Mouse (Mus musculus) thymus, adult 2 months (tissue): ENCODE data around the gene Ccdc167. TPM values are rescaled to one million over a fixed set of nuclear protein-coding genes. Genes with fewer than 3 reads are reported as not detected.

ENCODE experiments used
- DNase-seq: peaks from one replicate; pipeline ENCODE4 v3.0.0; 2021
- H3K27ac ChIP-seq: fragments of 200-500 bp; 2 replicates; pipeline ENCODE4 v1.5.1; 2012; ENCODE audit warnings: low read length, control low read depth; ENCODE audit not compliant: control insufficient read depth, insufficient read depth
- H3K27me3 ChIP-seq: fragments of 200-500 bp; 2 replicates; pipeline ENCODE4 v1.6.1; 2012; ENCODE audit warnings: mild to moderate bottlenecking, low read length, moderate library complexity, mixed read lengths; ENCODE audit not compliant: control insufficient read depth, insufficient read depth
- H3K36me3 ChIP-seq: fragments of 200-500 bp; 2 replicates; pipeline ENCODE4 v1.6.1; 2012; ENCODE audit warnings: mild to moderate bottlenecking, low read length, moderate library complexity; ENCODE audit not compliant: control insufficient read depth, insufficient read depth
- H3K4me1 ChIP-seq: fragments of 200-500 bp; replicated peaks from 2 replicates; pipeline ENCODE4 v1.6.1; 2012; ENCODE audit warnings: low read length; ENCODE audit not compliant: control insufficient read depth, insufficient read depth
- H3K4me3 ChIP-seq: fragments of 200-500 bp; 2 replicates; pipeline ENCODE4 v1.5.1; 2012; ENCODE audit warnings: mild to moderate bottlenecking, low read length, control low read depth, moderate library complexity; ENCODE audit not compliant: control insufficient read depth, insufficient read depth
- CTCF ChIP-seq: fragments of 200-500 bp; IDR thresholded peaks from 2 replicates; pipeline ENCODE4 v1.5.1; 2012; ENCODE audit warnings: mild to moderate bottlenecking, control low read depth, low read length, moderate library complexity, borderline replicate concordance; ENCODE audit not compliant: control insufficient read depth, poor library complexity, insufficient read depth; ENCODE audit errors: extremely low read depth
- POLR2A ChIP-seq: fragments of 200-500 bp; IDR thresholded peaks from 2 replicates; pipeline ENCODE4 v1.6.1; 2012; ENCODE audit warnings: mild to moderate bottlenecking, low read length, control low read depth, moderate library complexity; ENCODE audit not compliant: control insufficient read depth, poor library complexity, insufficient read depth; ENCODE audit errors: extremely low read depth
- WGBS: fragments of 180-500 bp; shearing (Covaris S2); methylation state at CpG from one replicate; pipeline ENCODE4 v1.1.7; 2018; 5-methylcytosine and 5-hydroxymethylcytosine counted together
- polyA plus RNA-seq: library from polyadenylated mRNA; depleted of rRNA; stranded (reverse); fragments of >200 nt; gene quantifications from 2 replicates; pipeline ENCODE4 v1.2.3, GENCODE M21; 2012; rRNA removed

The Ccdc167 gene
- polyA plus RNA-seq, 1 experiment, result 17.7 TPM

DNA sequence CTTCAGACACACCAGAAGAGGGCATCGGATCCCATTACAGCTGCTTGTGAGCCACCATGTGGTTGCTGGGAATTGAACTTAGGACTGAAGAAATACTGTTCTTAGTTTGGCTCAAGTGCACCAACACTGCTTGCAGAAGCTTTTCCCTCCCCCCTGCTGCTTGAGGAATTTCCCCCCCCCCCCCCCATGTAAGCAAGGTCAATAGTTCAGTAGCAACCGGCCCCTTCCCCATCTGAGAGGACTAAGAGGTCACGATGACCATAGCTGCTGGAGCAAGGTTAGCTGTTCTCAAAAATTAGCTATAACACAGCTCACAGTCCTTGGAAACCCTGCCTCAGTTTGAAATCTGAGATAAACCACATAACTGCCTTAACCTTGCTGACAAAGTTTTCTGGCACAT lies 74.6 kb downstream of the Ccdc167 start:
- Histone ChIP-seq H3K27ac (no peak overlapping the region), H3K4me3 (no peak overlapping the region), H3K4me1 (no peaks in the 10 kb centered on the region), H3K36me3 (peaks cover 24% of the 10 kb centered on the region; the same call in 1 of the 2 replicates), H3K27me3 (no peaks in the 10 kb centered on the region)
- DNase-seq, result no peak
- TF ChIP-seq CTCF (no peak), POLR2A (no peak)
- WGBS, result 100% methylated on average over 3 of the region's 3 CpGs

DNA sequence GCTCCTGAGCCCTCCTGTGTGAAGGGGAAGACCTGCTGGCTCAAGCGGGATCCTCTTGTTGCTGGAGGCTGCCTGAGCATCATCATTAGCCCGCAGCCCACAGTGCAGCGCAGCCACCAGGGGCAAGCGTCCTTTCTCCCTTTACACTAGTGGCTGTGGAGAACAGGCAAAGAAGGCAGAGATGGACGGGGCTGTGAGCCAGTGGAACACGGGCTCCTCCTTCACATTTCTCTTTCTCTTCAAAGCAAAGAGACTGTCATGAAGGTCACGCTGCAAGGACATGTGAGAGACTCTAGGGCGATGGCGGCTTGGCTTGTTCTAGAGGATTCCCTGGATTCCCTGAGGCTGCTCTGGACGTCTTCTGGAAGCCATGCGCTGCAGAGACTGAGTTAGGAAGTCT lies 75.9 kb downstream of the Ccdc167 start:
- WGBS, result 98% methylated on average over 11 of the region's 11 CpGs

DNA sequence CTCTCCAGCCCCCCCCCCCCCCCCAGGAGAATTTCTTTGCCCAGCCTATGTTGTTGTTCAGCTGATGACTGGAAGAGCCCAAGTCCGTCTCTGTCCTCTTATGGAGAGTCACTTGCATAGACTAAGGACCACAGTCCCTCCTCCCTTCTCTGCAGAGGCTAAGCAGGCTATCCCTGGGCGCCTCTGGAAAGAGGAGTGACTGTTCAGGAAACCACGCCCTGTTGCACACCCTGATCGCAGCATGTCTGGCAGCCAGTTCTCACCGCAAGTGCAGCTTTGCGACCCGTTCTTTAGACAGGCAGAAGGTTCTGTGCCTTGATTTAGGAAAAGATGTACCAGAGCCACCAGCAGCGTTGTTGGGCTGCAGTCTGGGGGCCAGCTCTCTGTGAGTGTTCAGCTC lies 78.9 kb downstream of the Ccdc167 start:
- H3K36me3 ChIP-seq, result peaks cover 46% of the 10 kb centered on the region
- no peaks in the 10 kb centered on the region for H3K4me1 ChIP-seq
- no peak overlapping the region for H3K27ac ChIP-seq
- WGBS, result 91% methylated on average over 8 of the region's 8 CpGs
- H3K27me3 ChIP-seq, result no peaks in the 10 kb centered on the region
- TF ChIP-seq CTCF, result no peak
- TF ChIP-seq POLR2A, result no peak
- H3K4me3 ChIP-seq, result no peak overlapping the region
- peak; percentile 9 for DNase-seq

More for the DNA sequence above, 75.9 kb downstream of the Ccdc167 start:
- Histone ChIP-seq H3K27ac (no peak overlapping the region), H3K4me3 (no peak overlapping the region), H3K4me1 (no peaks in the 10 kb centered on the region), H3K36me3 (peaks cover 33% of the 10 kb centered on the region), H3K27me3 (no peaks in the 10 kb centered on the region)
- DNase-seq, result no peak
- TF ChIP-seq POLR2A (no peak), CTCF (no peak)

DNA sequence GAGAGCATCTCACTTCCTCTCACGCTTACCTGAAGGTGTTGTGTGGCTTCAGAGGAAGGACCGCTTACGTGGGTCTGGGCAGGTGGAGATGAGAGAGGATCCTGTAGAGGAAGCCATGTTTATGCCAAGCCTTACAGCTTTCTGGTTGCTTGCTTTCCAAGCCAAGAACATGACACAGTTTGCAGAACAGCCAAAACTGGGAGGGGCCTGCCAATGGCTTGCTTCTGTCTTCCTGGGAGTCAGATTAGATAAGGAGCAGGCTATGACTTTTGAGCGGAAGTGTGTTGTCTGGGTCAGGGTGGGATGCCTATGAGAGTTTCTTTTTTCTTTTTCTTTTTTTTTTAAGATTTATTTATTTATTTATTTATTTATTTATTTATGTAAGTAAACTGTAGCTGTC lies 79.5 kb downstream of the Ccdc167 start:
- H3K27ac ChIP-seq, result no peak overlapping the region
- 94% methylated on average over 4 of the region's 4 CpGs for WGBS
- DNase-seq, result no peak
- H3K27me3 ChIP-seq, result no peaks in the 10 kb centered on the region
- H3K36me3 ChIP-seq, result peaks cover 52% of the 10 kb centered on the region
- H3K4me3 ChIP-seq, result no peak overlapping the region
- TF ChIP-seq CTCF, result no peak
- TF ChIP-seq POLR2A, result no peak
- H3K4me1 ChIP-seq, result no peaks in the 10 kb centered on the region

Other genes starting within 250 kb of the Ccdc167 start
- gene Pim1, start 226.3 kb downstream of the Ccdc167 start, polyA plus RNA-seq, result 92.7 and 128 TPM in 2 replicates
- not detected in 2 replicates for gene Gm17657, start 167.4 kb downstream of the Ccdc167 start, polyA plus RNA-seq
- 47.8 and 55.8 TPM in 2 replicates for gene Tbc1d22b, start 167.3 kb downstream of the Ccdc167 start, polyA plus RNA-seq
- 0.49 and 0.62 TPM in 2 replicates for gene Tmem217, start 164.7 kb downstream of the Ccdc167 start, polyA plus RNA-seq
- gene Rnf8, start 102.3 kb downstream of the Ccdc167 start, polyA plus RNA-seq, result 36.8 and 37.2 TPM in 2 replicates
- gene Gm28043, start 102.2 kb downstream of the Ccdc167 start, polyA plus RNA-seq, result 2.2 and 2.3 TPM in 2 replicates
- 46.4 and 53.9 TPM in 2 replicates for gene Cmtr1, start 56.4 kb downstream of the Ccdc167 start, polyA plus RNA-seq